Mouse (Mus musculus) G1E (cell line): Measurements from ENCODE around the gene Dusp11.

Source experiments
- CTCF ChIP-seq: IDR thresholded peaks from 2 replicates; pipeline ENCODE4 v1.5.1; 2012; ENCODE audit warnings: low read depth, low read length, inconsistent platforms, mixed read lengths
- POLR2AphosphoS5 ChIP-seq: IDR thresholded peaks from 2 replicates; pipeline ENCODE4 v1.6.1; 2012; ENCODE audit warnings: low read depth, low read length, inconsistent platforms; ENCODE audit not compliant: insufficient replicate concordance

DNA sequence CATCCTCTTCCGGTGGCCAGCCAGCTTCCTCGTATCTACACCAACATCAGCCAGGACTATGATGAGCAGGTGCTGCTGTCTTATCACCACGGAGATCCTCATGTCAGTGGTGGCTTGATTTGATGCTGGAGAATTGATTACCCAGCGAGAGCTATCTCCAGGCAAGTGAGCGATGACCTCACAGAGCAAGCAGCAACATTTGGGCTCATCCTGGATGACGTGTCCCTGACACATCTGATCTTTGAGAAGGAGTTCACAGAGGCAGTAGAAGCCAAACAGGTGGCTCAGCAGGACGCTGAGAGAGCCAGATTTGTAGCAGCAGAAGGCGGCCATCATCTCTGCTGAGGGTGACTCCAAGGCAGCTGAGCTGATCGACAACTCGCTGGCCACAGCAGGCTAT is 22.8 kb downstream of the Dusp11 start:
- TF ChIP-seq CTCF (no peak), POLR2AphosphoS5 (no peak)
